Mouse (Mus musculus) ES-E14 (cell line): ENCODE measurements around the gene Arl5a.

ENCODE experiments used
- CHD2 ChIP-seq: IDR thresholded peaks from 2 replicates; pipeline ENCODE4 v1.6.1; 2014; ENCODE audit warnings: mild to moderate bottlenecking, low read depth, low read length, inconsistent platforms
- ZNF384 ChIP-seq: IDR thresholded peaks from 2 replicates; pipeline ENCODE4 v1.6.1; 2012; ENCODE audit warnings: low read depth, low read length, inconsistent platforms

DNA sequence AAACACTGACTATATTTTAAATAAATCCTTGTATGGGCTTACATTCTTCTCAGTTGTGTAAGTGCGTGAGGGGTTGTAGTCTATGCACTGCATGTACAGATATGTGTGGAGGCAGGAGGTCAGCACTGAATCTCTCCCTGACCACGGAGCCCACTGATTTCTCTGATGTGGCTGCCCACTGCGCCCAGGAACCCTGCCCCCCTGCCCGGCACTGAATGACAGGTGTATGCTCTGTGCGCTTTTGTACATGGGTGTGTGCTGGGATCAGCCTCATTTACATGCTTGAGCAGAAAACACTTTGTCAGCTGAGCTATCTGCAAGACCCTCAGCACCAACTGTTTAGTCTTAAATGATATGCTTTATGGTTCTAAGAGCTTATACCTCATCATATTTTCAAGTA lies 19.5 kb downstream of the Arl5a start:
- TF ChIP-seq CHD2 (no peak), ZNF384 (no peak)
